Mouse (Mus musculus) cerebellum, adult 2 months (tissue): ENCODE results near the gene Il17rc.

Experiments
- CTCF ChIP-seq: fragments of 200-500 bp; IDR thresholded peaks from 2 replicates; pipeline ENCODE4 v1.5.1; 2011; ENCODE audit warnings: low read depth, mild to moderate bottlenecking, control low read depth, low read length, moderate library complexity, borderline replicate concordance; ENCODE audit not compliant: insufficient read depth
- POLR2A ChIP-seq: fragments of 200-500 bp; IDR thresholded peaks from 2 replicates; pipeline ENCODE4 v1.6.1; 2011; ENCODE audit warnings: low read length, control low read depth, borderline replicate concordance; ENCODE audit not compliant: insufficient read depth

DNA sequence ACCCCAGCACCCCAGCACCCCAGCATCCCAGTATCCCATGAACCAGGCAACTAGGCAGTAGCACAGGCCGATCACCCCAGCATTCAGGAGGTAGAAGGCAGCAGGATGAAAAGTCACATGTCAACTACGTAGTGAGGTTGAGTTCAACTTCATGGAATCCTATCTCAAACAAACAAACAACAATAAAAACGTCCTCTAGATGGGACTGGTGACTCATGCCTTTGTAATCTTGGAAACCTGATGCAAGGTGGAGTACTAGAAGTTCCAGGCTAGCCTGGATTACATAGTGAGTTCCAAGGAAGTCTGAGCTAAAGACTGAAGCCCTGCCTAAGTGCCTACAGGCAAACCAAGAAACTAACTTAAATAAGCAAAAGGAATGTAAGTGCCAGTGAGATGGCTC is 40.4 kb upstream of the Il17rc start:
- no peak for TF ChIP-seq POLR2A
- no peak for TF ChIP-seq CTCF
